Mouse (Mus musculus) C2C12 (cell line): ENCODE measurements at regions not wholly inside any gene's neighbourhood (a gene's known extent, or its start where the extent isn't known, plus 50 kb on each side); places are given as distances from the start of the nearest gene placed in this dataset.

Experiments used
- CEBPB ChIP-seq: IDR thresholded peaks from one replicate; pipeline ENCODE4 v1.6.1; 2011; ENCODE audit warnings: low read depth, mild to moderate bottlenecking, control low read depth, moderate library complexity
- CTCF ChIP-seq: IDR thresholded peaks from one replicate; pipeline ENCODE4 v1.5.1; 2011; ENCODE audit not compliant: control insufficient read depth, insufficient read depth, insufficient read length
- MAX ChIP-seq: IDR thresholded peaks from one replicate; pipeline ENCODE4 v1.6.1; 2011; ENCODE audit warnings: mild to moderate bottlenecking, control low read depth
- MYOG ChIP-seq: IDR thresholded peaks from one replicate; pipeline ENCODE4 v1.6.1; 2011; ENCODE audit not compliant: control insufficient read depth, insufficient read length; ENCODE audit errors: extremely low read depth
- USF1 ChIP-seq: IDR thresholded peaks from one replicate; pipeline ENCODE4 v1.6.1; 2011; ENCODE audit warnings: low read depth, mild to moderate bottlenecking, control low read depth, moderate library complexity

DNA sequence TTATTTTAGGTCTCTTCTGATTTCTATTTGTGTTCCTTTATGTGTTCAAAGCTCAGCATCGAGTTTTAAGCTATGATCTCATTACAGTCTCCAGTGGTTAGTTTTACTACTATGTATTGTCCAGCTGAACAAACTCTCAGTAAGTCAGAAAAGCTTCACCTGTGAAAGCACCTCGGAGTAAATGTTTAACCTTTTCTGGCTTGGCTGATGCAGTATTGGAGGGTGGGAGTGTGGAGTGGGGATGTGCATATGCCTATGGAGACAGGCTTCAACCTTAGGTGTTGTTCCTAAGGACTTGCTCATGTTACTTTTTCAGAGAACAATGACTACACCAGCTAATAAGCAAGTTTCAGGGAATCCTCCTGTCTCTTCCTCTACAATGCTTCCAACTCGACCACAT is 67.6 kb upstream of the Gm10295 start:
- TF ChIP-seq CTCF = no peak
- no peak for TF ChIP-seq MAX
- no peak for TF ChIP-seq USF1
- TF ChIP-seq CEBPB = no peak
- TF ChIP-seq MYOG = no peak
